Mouse (Mus musculus) embryonic facial prominence, embryonic 12.5 days (tissue): Measurements from ENCODE around the gene Dglucy. TPM values are rescaled to one million over a fixed set of nuclear protein-coding genes. Genes with fewer than 3 reads are reported as not detected.

Source experiments
- ATAC-seq: fragments of 200-750 bp; cut with Nextera tagmentation; 2 replicates; pipeline ENCODE4 v1.8.0; 2017; ENCODE audit not compliant: insufficient number of reproducible peaks, insufficient read depth, low FRiP score, low TSS enrichment
- H3K27ac ChIP-seq: fragments of 300-500 bp; sonication (generic); 2 replicates; pipeline ENCODE4 v1.5.1; 2016; ENCODE audit warnings: mild to moderate bottlenecking
- H3K27me3 ChIP-seq: fragments of 300-500 bp; sonication (generic); 2 replicates; pipeline ENCODE4 v1.6.1; 2016; ENCODE audit warnings: mild to moderate bottlenecking, moderate library complexity
- H3K36me3 ChIP-seq: fragments of 300-500 bp; sonication (generic); 2 replicates; pipeline ENCODE4 v1.6.1; 2016; ENCODE audit warnings: mild to moderate bottlenecking
- H3K4me1 ChIP-seq: fragments of 300-500 bp; sonication (generic); 2 replicates; pipeline ENCODE4 v1.6.1; 2016
- H3K4me2 ChIP-seq: fragments of 300-500 bp; sonication (generic); replicated peaks from 2 replicates; pipeline ENCODE4 v1.6.1; 2016; ENCODE audit warnings: mild to moderate bottlenecking, moderate library complexity
- H3K4me3 ChIP-seq: fragments of 300-500 bp; sonication (generic); 2 replicates; pipeline ENCODE4 v1.5.1; 2016; ENCODE audit warnings: mild to moderate bottlenecking
- H3K9ac ChIP-seq: fragments of 300-500 bp; sonication (generic); 2 replicates; pipeline ENCODE4 v1.6.1; 2016; ENCODE audit warnings: mild to moderate bottlenecking, moderate library complexity
- H3K9me3 ChIP-seq: fragments of 300-500 bp; sonication (generic); 2 replicates; pipeline ENCODE4 v1.6.1; 2016; ENCODE audit warnings: mild to moderate bottlenecking, moderate library complexity
- WGBS: fragments of 180-500 bp; shearing (Covaris S2); methylation state at CpG from one replicate; pipeline ENCODE4 v1.1.7; 2016; 5-methylcytosine and 5-hydroxymethylcytosine counted together
- polyA plus RNA-seq: library from polyadenylated mRNA; unstranded; fragments of >200 nt; fragmentation: Nextera tagmentation; extraction: Ambion mirVana; gene quantifications from 2 replicates; pipeline ENCODE4 v1.2.1, GENCODE M21; 2016

Dglucy gene
- polyA plus RNA-seq, result 1.7 and 2.2 TPM in 2 replicates

GRCm38 (mm10) chr12:100778934-100779865 lies at the start of gene Dglucy:
TSS of gene Dglucy (plus strand) at chr12:100779057.
- 26% methylated on average over 12 of the region's 12 CpGs for WGBS
- no peaks in the 10 kb centered on the region for H3K27me3 ChIP-seq
- H3K4me2 ChIP-seq, result peak within 1 kb of the TSS; percentile 42
- no peaks in the 10 kb centered on the region for H3K36me3 ChIP-seq
- peak within 1 kb of the TSS; percentile 61 for H3K27ac ChIP-seq
- H3K4me1 ChIP-seq, result peaks cover 13% of the 10 kb centered on the region; the same call in 1 of the 2 replicates
- H3K9ac ChIP-seq, result peak within 1 kb of the TSS; percentile 44
- H3K9me3 ChIP-seq, result no peaks in the 10 kb centered on the region
- peak within 1 kb of the TSS; percentile 31 for H3K4me3 ChIP-seq
- ATAC-seq, result peak; percentile 88

DNA sequence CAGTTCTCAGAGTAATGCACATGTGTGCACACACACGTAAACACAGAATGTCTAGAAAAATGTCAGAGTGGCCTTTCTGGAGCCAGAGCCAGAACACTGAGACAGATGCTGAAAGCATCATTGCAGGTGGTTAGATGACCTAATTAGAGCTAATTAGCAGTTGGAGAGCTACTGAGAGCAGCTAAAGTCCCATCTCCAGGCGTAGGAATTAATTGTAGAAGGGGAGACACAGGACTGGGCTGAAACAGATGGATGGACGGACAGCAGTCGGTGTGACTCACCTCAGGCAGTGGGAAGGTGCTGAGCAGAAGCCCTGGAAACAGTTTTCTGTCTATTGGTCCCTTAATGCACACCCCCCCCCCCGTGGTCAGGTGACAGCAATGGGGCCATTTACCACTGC lies 43.7 kb upstream of the Dglucy start:
- Histone ChIP-seq H3K4me1 (no peaks in the 10 kb centered on the region), H3K36me3 (no peaks in the 10 kb centered on the region), H3K9ac (no peak overlapping the region), H3K4me3 (no peak overlapping the region), H3K9me3 (no peaks in the 10 kb centered on the region), H3K27ac (no peak overlapping the region), H3K27me3 (no peaks in the 10 kb centered on the region), H3K4me2 (no peak overlapping the region)
- 64% methylated on average over 5 of the region's 5 CpGs for WGBS
- ATAC-seq, result no peak

DNA sequence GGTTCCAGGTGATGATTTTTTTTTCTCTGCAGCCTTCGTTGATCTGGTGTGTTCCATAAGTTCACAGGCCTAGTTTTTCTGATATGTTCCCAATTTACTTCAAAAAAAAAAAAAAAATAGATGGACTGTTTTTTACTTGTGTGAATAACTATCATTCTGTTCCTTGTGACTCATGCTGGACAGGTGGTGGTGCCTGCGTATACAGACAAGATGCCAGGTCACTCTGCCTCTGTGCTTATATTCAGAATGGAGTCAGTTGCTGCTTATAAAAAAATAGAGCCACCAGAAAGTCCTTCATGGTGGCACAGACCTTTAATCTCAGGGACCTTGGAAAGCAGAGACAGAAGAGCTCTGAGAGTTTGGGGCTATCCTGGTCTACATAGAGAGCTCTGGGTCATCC lies 43.3 kb upstream of the Dglucy start:
- no peaks in the 10 kb centered on the region for H3K4me1 ChIP-seq
- H3K9me3 ChIP-seq, result no peaks in the 10 kb centered on the region
- no peaks in the 10 kb centered on the region for H3K36me3 ChIP-seq
- H3K4me2 ChIP-seq, result no peak overlapping the region
- H3K27ac ChIP-seq, result no peak overlapping the region
- H3K4me3 ChIP-seq, result no peak overlapping the region
- no peaks in the 10 kb centered on the region for H3K27me3 ChIP-seq
- no peak for ATAC-seq
- 62% methylated on average over 2 of the region's 2 CpGs for WGBS
- H3K9ac ChIP-seq, result no peak overlapping the region

- Histone ChIP-seq H3K4me1 (no peaks in the 10 kb centered on the region), H3K27me3 (no peaks in the 10 kb centered on the region), H3K9me3 (no peaks in the 10 kb centered on the region), H3K4me3 (no peak overlapping the region), H3K36me3 (no peaks in the 10 kb centered on the region), H3K4me2 (no peak overlapping the region), H3K9ac (no peak overlapping the region), H3K27ac (no peak overlapping the region)
- no peak for ATAC-seq
- 68% methylated on average over 3 of the region's 3 CpGs for WGBS
Measured at GRCm38 (mm10) chr12:100738498-100738897, 40.4 kb upstream of the Dglucy start.

DNA sequence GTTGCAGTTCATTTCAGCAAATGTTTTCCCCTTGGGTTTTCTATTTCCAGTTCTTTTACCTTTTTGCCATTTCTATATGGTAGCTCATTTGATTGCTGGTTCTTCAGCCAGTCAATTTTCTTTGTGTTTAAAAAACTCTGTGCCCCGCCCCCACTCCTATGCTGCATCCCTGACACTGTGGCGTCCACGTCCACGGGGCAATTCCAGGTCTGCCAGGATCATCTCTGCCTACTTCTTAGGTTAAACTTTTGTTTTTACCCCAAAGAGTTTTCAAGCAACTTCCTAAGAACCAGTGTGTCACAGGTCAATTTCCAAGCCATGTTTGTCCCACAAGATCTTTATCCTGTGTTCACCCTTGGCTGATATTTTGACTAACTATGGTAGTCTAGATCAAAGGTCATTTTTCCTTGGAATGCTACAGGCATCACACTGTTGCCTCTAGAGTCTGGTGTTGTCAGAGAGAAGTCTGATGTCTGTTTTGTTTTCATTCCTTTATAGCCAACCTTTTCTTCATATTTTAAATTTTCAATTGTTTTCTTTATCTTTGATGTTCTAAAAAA lies 39.8 kb upstream of the Dglucy start:
- Histone ChIP-seq H3K9me3 (no peaks in the 10 kb centered on the region), H3K4me3 (no peak overlapping the region), H3K27ac (no peak overlapping the region), H3K4me2 (no peak overlapping the region), H3K27me3 (no peaks in the 10 kb centered on the region), H3K4me1 (no peaks in the 10 kb centered on the region), H3K9ac (no peak overlapping the region), H3K36me3 (no peaks in the 10 kb centered on the region)
- WGBS, result 67% methylated on average over 4 of the region's 4 CpGs
- ATAC-seq, result no peak

GRCm38 (mm10) chr12:100740313-100740712 lies 38.5 kb upstream of the Dglucy start:
- no peak overlapping the region for H3K4me3 ChIP-seq
- no peaks in the 10 kb centered on the region for H3K27me3 ChIP-seq
- H3K9me3 ChIP-seq, result no peaks in the 10 kb centered on the region
- H3K4me1 ChIP-seq, result no peaks in the 10 kb centered on the region
- WGBS, result 81% methylated on average over 5 of the region's 5 CpGs
- no peak overlapping the region for H3K9ac ChIP-seq
- H3K27ac ChIP-seq, result no peak overlapping the region
- no peak for ATAC-seq
- no peaks in the 10 kb centered on the region for H3K36me3 ChIP-seq
- H3K4me2 ChIP-seq, result no peak overlapping the region

DNA sequence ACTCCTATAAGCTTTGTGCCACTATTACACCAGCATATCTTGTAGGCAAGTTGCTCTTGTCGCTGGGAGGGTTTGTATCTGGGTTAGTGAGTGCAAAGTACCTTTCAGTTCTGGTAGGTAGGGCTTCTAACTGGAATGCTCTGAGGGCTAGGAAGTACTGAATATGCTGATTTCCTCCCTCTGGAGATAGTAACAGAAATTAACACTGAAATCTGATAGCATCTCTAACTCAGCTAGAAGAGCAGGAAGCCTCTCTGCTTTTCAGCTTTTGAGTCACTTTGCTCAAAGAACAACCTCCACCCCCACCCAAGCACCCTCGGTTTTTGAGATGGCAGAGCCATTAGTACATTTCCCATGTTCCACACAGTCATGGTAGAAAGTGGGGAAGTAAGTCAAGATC lies 36.4 kb upstream of the Dglucy start:
- Histone ChIP-seq H3K27ac (no peak overlapping the region), H3K27me3 (no peaks in the 10 kb centered on the region), H3K4me1 (no peaks in the 10 kb centered on the region), H3K9ac (no peak overlapping the region), H3K36me3 (no peaks in the 10 kb centered on the region), H3K4me2 (no peak overlapping the region), H3K9me3 (no peaks in the 10 kb centered on the region), H3K4me3 (no peak overlapping the region)
- ATAC-seq, result no peak
- 66% methylated on average over 2 of the region's 2 CpGs for WGBS

GRCm38 (mm10) chr12:100752977-100753376 lies 25.9 kb upstream of the Dglucy start:
- H3K4me1 ChIP-seq, result no peaks in the 10 kb centered on the region
- no peak overlapping the region for H3K4me3 ChIP-seq
- no peaks in the 10 kb centered on the region for H3K9me3 ChIP-seq
- no peaks in the 10 kb centered on the region for H3K36me3 ChIP-seq
- H3K27ac ChIP-seq, result no peak overlapping the region
- H3K4me2 ChIP-seq, result no peak overlapping the region
- no peaks in the 10 kb centered on the region for H3K27me3 ChIP-seq
- no peak for ATAC-seq
- 82% methylated on average over 1 of the region's 1 CpGs for WGBS
- H3K9ac ChIP-seq, result no peak overlapping the region

GRCm38 (mm10) chr12:100753716-100754115 lies 25.1 kb upstream of the Dglucy start:
- no peak overlapping the region for H3K27ac ChIP-seq
- no peaks in the 10 kb centered on the region for H3K9me3 ChIP-seq
- H3K9ac ChIP-seq, result no peak overlapping the region
- WGBS, result 60% methylated on average over 1 of the region's 1 CpGs
- no peak overlapping the region for H3K4me2 ChIP-seq
- no peaks in the 10 kb centered on the region for H3K4me1 ChIP-seq
- H3K4me3 ChIP-seq, result no peak overlapping the region
- no peak for ATAC-seq
- no peaks in the 10 kb centered on the region for H3K27me3 ChIP-seq
- H3K36me3 ChIP-seq, result no peaks in the 10 kb centered on the region

- H3K27me3 ChIP-seq, result no peaks in the 10 kb centered on the region
- 54% methylated on average over 4 of the region's 4 CpGs for WGBS
- no peak overlapping the region for H3K4me3 ChIP-seq
- H3K4me1 ChIP-seq, result no peaks in the 10 kb centered on the region
- no peak for ATAC-seq
- no peak overlapping the region for H3K4me2 ChIP-seq
- H3K36me3 ChIP-seq, result no peaks in the 10 kb centered on the region
- H3K9me3 ChIP-seq, result no peaks in the 10 kb centered on the region
- no peak overlapping the region for H3K9ac ChIP-seq
- no peak overlapping the region for H3K27ac ChIP-seq
Measured at GRCm38 (mm10) chr12:100757427-100757826, 21.4 kb upstream of the Dglucy start.

DNA sequence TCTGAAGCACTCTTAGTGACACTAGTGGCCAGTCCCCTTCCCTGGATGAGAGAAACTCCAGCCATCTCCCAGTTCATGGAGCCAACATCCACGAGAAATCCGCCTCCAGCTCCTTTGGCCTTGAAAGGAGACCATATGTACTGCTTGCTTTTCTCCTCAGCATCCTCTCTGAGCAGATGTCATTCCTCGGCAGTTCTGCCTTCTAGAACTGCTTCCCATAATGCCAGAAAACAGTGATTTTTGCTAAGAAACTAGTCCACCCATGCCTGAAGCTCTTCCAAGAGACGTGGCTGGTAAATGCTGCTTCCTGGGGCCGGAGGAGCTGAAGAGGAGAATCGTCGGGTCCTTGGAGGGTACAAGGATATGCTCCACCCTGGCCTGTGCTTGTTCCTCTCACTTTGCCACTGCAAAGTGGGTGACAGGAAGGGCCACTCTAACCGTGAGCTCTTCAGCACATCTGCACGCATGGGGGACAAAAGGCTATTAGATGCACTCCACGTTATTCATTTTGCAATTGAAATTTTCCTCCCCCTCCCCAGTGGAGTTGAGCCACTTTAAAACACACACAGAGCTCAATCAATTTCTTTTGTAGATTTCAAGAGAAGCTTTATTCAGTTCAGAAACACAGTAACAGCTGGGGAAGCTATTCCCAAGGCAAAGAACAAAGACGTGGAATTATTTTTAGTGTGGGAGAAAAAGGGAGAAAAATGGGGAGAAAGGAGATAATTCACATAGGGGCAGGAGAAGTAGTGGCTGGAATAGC lies 16.0 kb upstream of the Dglucy start:
- no peaks in the 10 kb centered on the region for H3K27me3 ChIP-seq
- H3K27ac ChIP-seq, result no peak overlapping the region
- ATAC-seq, result no peak
- no peaks in the 10 kb centered on the region for H3K36me3 ChIP-seq
- no peak overlapping the region for H3K4me2 ChIP-seq
- WGBS, result 64% methylated on average over 11 of the region's 11 CpGs
- H3K4me3 ChIP-seq, result no peak overlapping the region
- H3K9me3 ChIP-seq, result no peaks in the 10 kb centered on the region
- no peaks in the 10 kb centered on the region for H3K4me1 ChIP-seq
- no peak overlapping the region for H3K9ac ChIP-seq
